Mouse (Mus musculus): ENCODE data around the gene Tmem199. TPM values are rescaled to one million over a fixed set of nuclear protein-coding genes. Genes with fewer than 3 reads are reported as not detected.

The Tmem199 gene
- polyA plus RNA-seq, 1 experiment, result 35.0 TPM

DNA sequence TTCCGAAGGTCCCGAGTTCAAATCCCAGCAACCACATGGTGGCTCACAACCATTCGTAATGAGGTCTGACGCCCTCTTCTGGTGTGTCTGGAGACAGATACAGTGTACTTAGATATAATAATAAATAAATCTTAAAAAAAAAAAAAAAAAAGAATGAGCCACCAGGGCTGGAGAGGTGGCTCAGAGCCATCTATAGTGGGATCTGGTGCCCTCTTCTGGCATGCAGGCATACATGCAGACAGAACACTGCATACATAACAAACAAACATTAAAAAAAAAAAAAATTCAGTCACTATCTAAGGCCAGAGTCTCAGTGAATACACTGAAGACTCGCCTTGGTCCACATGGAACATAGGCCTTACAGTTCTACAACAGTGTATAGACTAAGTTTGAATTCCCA lies 2.8 kb downstream of the Tmem199 start:
- peaks cover 17% of the 10 kb centered on the region for H3K36me3 ChIP-seq (ENCODE audit: control insufficient read depth, insufficient read depth)
- TF ChIP-seq CEBPB (IDR thresholded peaks at IDR 0.05; ENCODE audit: insufficient read depth, poor library complexity, severe bottlenecking), result no peak
- TF ChIP-seq REST (IDR thresholded peaks at IDR 0.05; ENCODE audit: insufficient read depth, insufficient read length), result no peak
- no peak for TF ChIP-seq TCF3 (IDR thresholded peaks at IDR 0.05; ENCODE audit: insufficient read length, low read depth)
- TF ChIP-seq TCF12 (IDR thresholded peaks at IDR 0.05; ENCODE audit: insufficient read depth, poor library complexity, severe bottlenecking), result no peak
- TF ChIP-seq SRF (IDR thresholded peaks at IDR 0.05; ENCODE audit: control insufficient read depth, insufficient read length, low read depth), result no peak
- TF ChIP-seq MAX (IDR thresholded peaks at IDR 0.05; ENCODE audit: low read depth), result no peak
- TF ChIP-seq USF1 (IDR thresholded peaks at IDR 0.05; ENCODE audit: low read depth), result no peak
- TF ChIP-seq MYOG (IDR thresholded peaks at IDR 0.05; ENCODE audit: control insufficient read depth in 1 of 3, insufficient read depth in 1 of 3, insufficient read length in 2 of 3, low read depth in 2 of 3), result no peak
- no peak for TF ChIP-seq POLR2A (IDR thresholded peaks at IDR 0.05; ENCODE audit: insufficient read length, low read depth)
- no peak overlapping the region for H3K4me2 ChIP-seq (ENCODE audit: low read depth)
- H3ac ChIP-seq (ENCODE audit: control insufficient read depth, insufficient read length), result no peak overlapping the region
- no peaks in the 10 kb centered on the region for H3K27me3 ChIP-seq (ENCODE audit: control insufficient read depth, insufficient read depth, insufficient read length)
- no peak overlapping the region for H3K4me3 ChIP-seq
- peaks cover 29% of the 10 kb centered on the region for H3K79me2 ChIP-seq (ENCODE audit: control insufficient read depth, insufficient read depth)

DNA sequence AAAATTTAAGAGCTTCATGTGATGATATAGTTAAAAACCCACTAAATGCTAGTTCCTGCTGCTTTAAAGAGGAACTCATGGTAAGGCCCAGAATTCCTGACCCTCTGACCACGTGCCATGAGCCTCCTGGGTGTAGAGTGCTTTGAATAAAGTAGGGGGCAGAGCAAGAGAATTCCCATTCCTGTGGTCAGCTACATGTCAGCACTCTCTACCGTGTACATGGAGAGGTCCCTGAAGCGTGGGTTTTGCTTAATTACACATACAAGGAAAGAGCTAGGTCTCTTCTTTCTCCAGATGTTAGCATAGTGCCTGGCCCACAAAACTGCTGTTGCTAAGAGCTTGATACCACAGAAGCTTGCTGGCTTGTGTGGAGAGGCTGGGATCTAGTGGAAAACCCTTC lies 6.5 kb downstream of the Tmem199 start:
- Histone ChIP-seq H3K27me3 (ENCODE audit: control insufficient read depth, insufficient read depth, insufficient read length) (peaks cover 16% of the 10 kb centered on the region), H3K36me3 (ENCODE audit: control insufficient read depth, insufficient read depth) (peaks cover 16% of the 10 kb centered on the region), H3K4me3 (no peak overlapping the region), H3K79me2 (ENCODE audit: control insufficient read depth, insufficient read depth) (no peaks in the 10 kb centered on the region), H3ac (ENCODE audit: control insufficient read depth, insufficient read length) (no peak overlapping the region), H3K4me2 (ENCODE audit: low read depth) (no peak overlapping the region)
- no peak for TF ChIP-seq MYOG (IDR thresholded peaks at IDR 0.05; ENCODE audit: control insufficient read depth in 1 of 3, insufficient read depth in 1 of 3, insufficient read length in 2 of 3, low read depth in 2 of 3)
- no peak for TF ChIP-seq MAX (IDR thresholded peaks at IDR 0.05; ENCODE audit: low read depth)
- no peak for TF ChIP-seq POLR2A (IDR thresholded peaks at IDR 0.05; ENCODE audit: insufficient read length, low read depth)
- no peak for TF ChIP-seq TCF3 (IDR thresholded peaks at IDR 0.05; ENCODE audit: insufficient read length, low read depth)
- TF ChIP-seq POLR2AphosphoS2 (IDR thresholded peaks at IDR 0.05; ENCODE audit: insufficient read length, low read depth), result no peak
- no peak for TF ChIP-seq E2F4 (IDR thresholded peaks at IDR 0.05; ENCODE audit: insufficient read depth)
- TF ChIP-seq REST (IDR thresholded peaks at IDR 0.05; ENCODE audit: insufficient read depth, insufficient read length), result no peak

DNA sequence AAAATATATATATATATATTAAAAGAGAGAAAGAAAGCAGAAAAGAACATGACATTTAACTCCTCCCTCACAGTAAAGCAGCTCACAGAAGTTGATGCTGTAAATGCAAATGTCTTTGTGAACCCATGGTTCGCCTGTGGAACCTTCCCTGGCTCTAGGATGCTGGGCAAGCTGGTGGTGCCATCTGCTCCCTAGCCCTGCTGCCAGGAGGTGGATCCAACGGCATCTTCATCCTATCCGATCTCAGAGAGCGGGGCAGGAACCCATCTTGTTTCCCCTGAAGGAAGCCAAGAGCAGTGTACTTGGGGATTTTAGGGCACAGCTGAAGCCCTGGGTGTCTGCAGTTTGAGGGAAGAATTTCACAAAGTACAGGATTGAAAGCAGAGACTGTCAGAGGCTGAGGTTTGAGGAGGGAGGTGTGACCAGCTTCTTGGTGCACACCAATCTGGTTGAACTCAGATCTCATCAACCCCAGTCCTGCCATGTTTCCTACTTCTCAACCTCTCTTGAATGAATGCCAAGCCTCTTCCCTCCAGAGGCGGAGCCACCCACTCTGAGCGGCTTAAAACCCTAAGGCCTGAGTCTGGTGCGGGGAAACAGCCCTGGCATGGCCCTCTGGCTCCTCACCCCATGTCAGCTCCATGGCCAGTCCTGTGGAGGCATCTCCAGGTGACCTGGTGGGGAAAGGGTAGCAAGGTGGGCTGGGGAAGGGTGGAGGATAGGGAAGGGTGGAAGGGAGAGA lies 8.9 kb downstream of the Tmem199 start, which contains the start of gene Sebox:
Sebox (plus strand) TSS at position 539 of the 742 bp plus-strand sequence.
- H3K36me3 ChIP-seq (ENCODE audit: control insufficient read depth, insufficient read depth), result peaks cover 10% of the 10 kb centered on the region
- H3K4me2 ChIP-seq (ENCODE audit: low read depth), result no peak within 1 kb of the TSS
- peaks cover 28% of the 10 kb centered on the region for H3K27me3 ChIP-seq (ENCODE audit: control insufficient read depth, insufficient read depth, insufficient read length)
- no peaks in the 10 kb centered on the region for H3K79me2 ChIP-seq (ENCODE audit: control insufficient read depth, insufficient read depth)
- H3K4me3 ChIP-seq, result no peak within 1 kb of the TSS
- no peak within 1 kb of the TSS for H3ac ChIP-seq (ENCODE audit: control insufficient read depth, insufficient read length)
- no peak for TF ChIP-seq USF1 (IDR thresholded peaks at IDR 0.05; ENCODE audit: low read depth)
- no peak for TF ChIP-seq MAX (IDR thresholded peaks at IDR 0.05; ENCODE audit: low read depth)
- TF ChIP-seq E2F4 (IDR thresholded peaks at IDR 0.05; ENCODE audit: insufficient read depth), result no peak
- TF ChIP-seq TCF12 (IDR thresholded peaks at IDR 0.05; ENCODE audit: insufficient read depth, poor library complexity, severe bottlenecking), result no peak
- TF ChIP-seq POLR2AphosphoS2 (IDR thresholded peaks at IDR 0.05; ENCODE audit: insufficient read length, low read depth), result no peak
- TF ChIP-seq TCF3 (IDR thresholded peaks at IDR 0.05; ENCODE audit: insufficient read length, low read depth), result no peak
- no peak for TF ChIP-seq MYOG (IDR thresholded peaks at IDR 0.05; ENCODE audit: control insufficient read depth in 1 of 3, insufficient read depth in 1 of 3, insufficient read length in 2 of 3, low read depth in 2 of 3)
- TF ChIP-seq POLR2A (IDR thresholded peaks at IDR 0.05; ENCODE audit: insufficient read length, low read depth), result no peak
- no peak for TF ChIP-seq CEBPB (IDR thresholded peaks at IDR 0.05; ENCODE audit: insufficient read depth, poor library complexity, severe bottlenecking)
- no peak for TF ChIP-seq MYOD1 (IDR thresholded peaks at IDR 0.05; ENCODE audit: control insufficient read depth in 1 of 3, insufficient read length in 2 of 3, low read depth in 2 of 3)
- TF ChIP-seq REST (IDR thresholded peaks at IDR 0.05; ENCODE audit: insufficient read depth, insufficient read length), result no peak
- no peak for TF ChIP-seq SRF (IDR thresholded peaks at IDR 0.05; ENCODE audit: control insufficient read depth, insufficient read length, low read depth)

GRCm38 (mm10) chr11:78501529-78501928 lies 10.4 kb downstream of the Tmem199 start:
- no peak overlapping the region for H3K4me3 ChIP-seq
- no peak overlapping the region for H3K4me2 ChIP-seq (ENCODE audit: low read depth)
- no peaks in the 10 kb centered on the region for H3K36me3 ChIP-seq (ENCODE audit: control insufficient read depth, insufficient read depth)
- no peak overlapping the region for H3ac ChIP-seq (ENCODE audit: control insufficient read depth, insufficient read length)
- H3K27me3 ChIP-seq (ENCODE audit: control insufficient read depth, insufficient read depth, insufficient read length), result peaks cover 28% of the 10 kb centered on the region
- H3K79me2 ChIP-seq (ENCODE audit: control insufficient read depth, insufficient read depth), result no peaks in the 10 kb centered on the region
- TF ChIP-seq MAX (IDR thresholded peaks at IDR 0.05; ENCODE audit: low read depth), result no peak
- no peak for TF ChIP-seq REST (IDR thresholded peaks at IDR 0.05; ENCODE audit: insufficient read depth, insufficient read length)
- no peak for TF ChIP-seq CEBPB (IDR thresholded peaks at IDR 0.05; ENCODE audit: insufficient read depth, poor library complexity, severe bottlenecking)
- no peak for TF ChIP-seq MYOD1 (IDR thresholded peaks at IDR 0.05; ENCODE audit: control insufficient read depth in 1 of 3, insufficient read length in 2 of 3, low read depth in 2 of 3)
- no peak for TF ChIP-seq TCF3 (IDR thresholded peaks at IDR 0.05; ENCODE audit: insufficient read length, low read depth)
- no peak for TF ChIP-seq E2F4 (IDR thresholded peaks at IDR 0.05; ENCODE audit: insufficient read depth)
- no peak for TF ChIP-seq TCF12 (IDR thresholded peaks at IDR 0.05; ENCODE audit: insufficient read depth, poor library complexity, severe bottlenecking)
- TF ChIP-seq MYOG (IDR thresholded peaks at IDR 0.05; ENCODE audit: control insufficient read depth in 1 of 3, insufficient read depth in 1 of 3, insufficient read length in 2 of 3, low read depth in 2 of 3), result no peak
- no peak for TF ChIP-seq SRF (IDR thresholded peaks at IDR 0.05; ENCODE audit: control insufficient read depth, insufficient read length, low read depth)
- TF ChIP-seq POLR2A (IDR thresholded peaks at IDR 0.05; ENCODE audit: insufficient read length, low read depth), result no peak
- TF ChIP-seq USF1 (IDR thresholded peaks at IDR 0.05; ENCODE audit: low read depth), result no peak

Data from myocyte (in vitro differentiated cells).